ENCODE assay signal across 15 mouse cellular contexts in genomic region chr1:91454927-91455326, GRCm38 (mm10). TPM values are rescaled to one million over a fixed set of nuclear protein-coding genes. Genes with fewer than 3 reads are reported as not detected.
DNase-seq lines count a peak whose midpoint lies in the region; ATAC-seq and TF ChIP-seq lines count a peak whose summit lies in the region.
"Had no signal": no experiment of that assay in that cellular context is flagged by ENCODE, and none has a peak within 500 bp of the region (broad histone marks: within the 10 kb centered on the region; RNA-seq: fewer than 3 reads in every experiment).

No protein-coding gene starts in this region.

- TF ChIP-seq CTCF in gastrocnemius, adult 2 months (IDR thresholded peaks at IDR 0.05), result no peak
- TF ChIP-seq CTCF in lung, postnatal 0 days (IDR thresholded peaks at IDR 0.05), result no peak

- intact Hi-C loops in gastrocnemius, adult 2 months (cut with DNase I), result no loop called here

- TF ChIP-seq EP300 in lung, postnatal 0 days (IDR thresholded peaks at IDR 0.05), result no peak

- H3K27me3 ChIP-seq in lung, postnatal 0 days (replicated peaks; ENCODE audit: insufficient read depth, low read length), result no peaks in the 10 kb centered on the region
- H3K27me3 ChIP-seq in stomach, embryonic 14.5 days (ENCODE audit: control insufficient read depth, insufficient read depth, low read length), result no peaks in the 10 kb centered on the region
- H3K27me3 ChIP-seq: neural tube, embryonic 13.5 days; Patski had no signal

- no peak for DNase-seq in gastrocnemius, adult 2 months
- no peak for DNase-seq in gastrocnemius, adult 18-20 months (ENCODE audit: low spot score)
- DNase-seq in kidney, adult 9 months, result peak; percentile 31
- no peak for DNase-seq in kidney, adult 18-20 months
- DNase-seq in lung, postnatal 0 days (ENCODE audit: low spot score), result no peak
- DNase-seq in lung, postnatal 14 days, result no peak
- no peak for DNase-seq in cerebellum, postnatal 36 days
- DNase-seq: cerebellum, adult 18-20 months; embryo, embryonic 11 days; forebrain, postnatal 0 days; spleen, adult 18-20 months had no signal

- peak overlapping the region; percentile 74; the same call in 1 of the 2 replicates for H3K4me2 ChIP-seq in lung, postnatal 0 days (replicated peaks; ENCODE audit: low read depth, low read length)
- no peak overlapping the region for H3K4me2 ChIP-seq in stomach, embryonic 14.5 days (replicated peaks; ENCODE audit: low read depth, low read length)

- peaks cover 51% of the 10 kb centered on the region for H3K4me1 ChIP-seq in lung, postnatal 0 days (ENCODE audit: insufficient read depth, low read depth, low read length)
- peaks cover 48% of the 10 kb centered on the region for H3K4me1 ChIP-seq in stomach, embryonic 14.5 days (ENCODE audit: control insufficient read depth, insufficient read depth, low read length)

- peak overlapping the region; percentile 98 for H3K27ac ChIP-seq in gastrocnemius, adult 2 months
- peak overlapping the region; percentile 98 for H3K27ac ChIP-seq in lung, postnatal 0 days (ENCODE audit: low read length)
- peak overlapping the region; percentile 97 for H3K27ac ChIP-seq in stomach, embryonic 14.5 days (ENCODE audit: low read length)

- H3K9me3 ChIP-seq in lung, postnatal 0 days (ENCODE audit: low read length), result no peaks in the 10 kb centered on the region
- no peaks in the 10 kb centered on the region for H3K9me3 ChIP-seq in stomach, embryonic 14.5 days (ENCODE audit: control insufficient read depth, low read depth, low read length)
- H3K9me3 ChIP-seq: limb, embryonic 12.5 days; neural tube, embryonic 13.5 days had no signal

- H3K36me3 ChIP-seq in lung, postnatal 0 days (ENCODE audit: insufficient read depth, low read length), result peaks cover 7% of the 10 kb centered on the region
- H3K36me3 ChIP-seq in stomach, embryonic 14.5 days (ENCODE audit: control insufficient read depth, insufficient read depth, low read length), result no peaks in the 10 kb centered on the region
- H3K36me3 ChIP-seq: limb, embryonic 12.5 days had no signal

- no peak for ATAC-seq in lung, postnatal 0 days
- ATAC-seq in stomach, embryonic 14.5 days (ENCODE audit: insufficient number of reproducible peaks, insufficient read depth, low FRiP score, low read depth), result no peak
- ATAC-seq: forebrain, postnatal 0 days; Patski had no signal

- 63% methylated on average over 3 of the region's 3 CpGs for WGBS in lung, postnatal 0 days
- WGBS in stomach, embryonic 14.5 days, result 83% methylated on average over 3 of the region's 3 CpGs

- H3K9ac ChIP-seq in lung, postnatal 0 days (replicated peaks; ENCODE audit: low read depth), result no peak overlapping the region
- H3K9ac ChIP-seq in stomach, embryonic 14.5 days (replicated peaks; ENCODE audit: low read depth, low read length), result no peak overlapping the region
- H3K9ac ChIP-seq: limb, embryonic 12.5 days had no signal

- no peak overlapping the region for H3K4me3 ChIP-seq in gastrocnemius, adult 2 months
- H3K4me3 ChIP-seq in lung, postnatal 0 days (ENCODE audit: low read depth, low read length), result no peak overlapping the region
- H3K4me3 ChIP-seq in stomach, embryonic 14.5 days (ENCODE audit: low read depth, low read length), result no peak overlapping the region
- H3K4me3 ChIP-seq: limb, embryonic 12.5 days; neural tube, embryonic 13.5 days had no signal

RNA-seq across cellular contexts. Expression of gene Per2, which starts 4.2 kb away (rescaled TPM):
- 10 to 100 TPM in 1 of 2 experiments, 1 to 10 TPM in 1; 3.9 to 10.8 TPM for total RNA-seq in gastrocnemius, adult 2 months (2021)
- 1 to 10 TPM; 2.3 to 3.0 TPM for total RNA-seq in gastrocnemius, adult 18-20 months (2021)
- polyA plus RNA-seq in lung, postnatal 0 days (2015; fragmentation: Nextera tagmentation; extraction: Ambion mirVana), result 6.3 and 7.3 TPM in 2 replicates
- polyA plus RNA-seq in stomach, embryonic 14.5 days (2014; fragmentation: Nextera tagmentation; extraction: Ambion mirVana), result 7.3 and 9.5 TPM in 2 replicates

RNA-seq across cellular contexts. Expression of gene Traf3ip1, which starts 39.5 kb away (rescaled TPM):
- 1 to 10 TPM; 3.3 to 4.1 TPM for total RNA-seq in gastrocnemius, adult 2 months (2021)
- total RNA-seq in gastrocnemius, adult 18-20 months (2021), result 1 to 10 TPM; 3.0 to 4.1 TPM
- polyA plus RNA-seq in lung, postnatal 0 days (2015; fragmentation: Nextera tagmentation; extraction: Ambion mirVana), result 11.0 and 11.2 TPM in 2 replicates
- polyA plus RNA-seq in stomach, embryonic 14.5 days (2014; fragmentation: Nextera tagmentation; extraction: Ambion mirVana), result 8.7 and 8.8 TPM in 2 replicates

RNA-seq across cellular contexts. Expression of gene Hes6, which starts 41.1 kb away (rescaled TPM):
- 1 to 10 TPM; 4.4 to 7.9 TPM for total RNA-seq in gastrocnemius, adult 2 months (2021)
- 1 to 10 TPM; 6.0 to 6.4 TPM for total RNA-seq in gastrocnemius, adult 18-20 months (2021)
- 63.7 and 75.1 TPM in 2 replicates for polyA plus RNA-seq in lung, postnatal 0 days (2015; fragmentation: Nextera tagmentation; extraction: Ambion mirVana)
- polyA plus RNA-seq in stomach, embryonic 14.5 days (2014; fragmentation: Nextera tagmentation; extraction: Ambion mirVana), result 65.7 and 78.1 TPM in 2 replicates

RNA-seq across cellular contexts. Expression of gene Ilkap, which starts 56.3 kb away (rescaled TPM):
- 10 to 100 TPM; 38.3 to 44.6 TPM for total RNA-seq in gastrocnemius, adult 2 months (2021)
- 10 to 100 TPM; 35.4 to 40.1 TPM for total RNA-seq in gastrocnemius, adult 18-20 months (2021)
- polyA plus RNA-seq in lung, postnatal 0 days (2015; fragmentation: Nextera tagmentation; extraction: Ambion mirVana), result 90.5 and 94.0 TPM in 2 replicates
- polyA plus RNA-seq in stomach, embryonic 14.5 days (2014; fragmentation: Nextera tagmentation; extraction: Ambion mirVana), result 134 and 146 TPM in 2 replicates
